Mouse (Mus musculus) neutrophil, adult 83 days (primary cell): ENCODE measurements around the gene 4930449I24Rik. TPM values are rescaled to one million over a fixed set of nuclear protein-coding genes. Genes with fewer than 3 reads are reported as not detected.

ENCODE experiments used
- total RNA-seq, 2 experiments: library from RNA; stranded (reverse); gene quantifications; one replicate each; pipeline ENCODE4 v1.2.4; 2023

Gene 4930449I24Rik
- not detected for total RNA-seq

DNA sequence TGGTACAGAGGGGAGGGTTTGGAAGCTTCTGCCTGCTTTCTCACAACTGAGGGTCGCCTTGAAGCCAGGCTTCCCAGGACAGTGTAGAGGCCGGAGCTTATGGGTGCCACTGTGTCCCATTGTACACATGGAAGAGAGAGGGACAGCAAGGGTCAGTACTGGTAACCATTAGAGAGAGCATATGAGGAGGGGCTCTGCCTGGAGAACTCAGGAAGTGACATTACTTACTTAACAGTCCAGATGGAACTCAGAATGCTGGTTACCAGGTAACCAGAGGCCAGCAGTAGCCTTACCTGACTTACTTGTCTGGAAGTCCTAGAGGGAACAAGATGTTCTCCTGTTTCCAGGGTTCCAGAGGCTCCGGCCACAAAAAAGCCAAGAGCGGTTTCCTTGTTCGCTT lies at the start of gene 4930449I24Rik:
4930449I24Rik (plus strand) TSS at position 301 of the 400 bp plus-strand sequence.

DNA sequence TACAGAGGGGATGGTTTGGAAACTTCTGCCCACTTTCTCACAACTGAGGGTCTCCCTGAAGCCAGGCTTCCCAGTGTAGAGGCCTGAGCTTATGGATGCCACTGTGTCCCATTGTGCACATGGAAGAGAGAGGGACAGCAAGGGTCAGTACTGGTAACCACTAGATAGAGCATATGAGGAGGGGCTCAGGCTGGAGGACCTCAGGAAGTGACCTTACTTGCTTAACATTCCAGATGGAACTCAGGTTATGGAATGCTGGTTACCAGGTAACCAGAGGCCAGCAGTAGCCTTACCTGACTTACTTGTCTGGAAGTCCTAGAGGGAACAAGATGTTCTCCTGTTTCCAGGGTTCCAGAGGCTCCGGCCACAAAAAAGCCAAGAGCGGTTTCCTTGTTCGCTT lies 20.5 kb upstream of the 4930449I24Rik start, which contains the start of gene Gm6408:
Gm6408 (plus strand) TSS at position 301 of the 400 bp plus-strand sequence.

DNA sequence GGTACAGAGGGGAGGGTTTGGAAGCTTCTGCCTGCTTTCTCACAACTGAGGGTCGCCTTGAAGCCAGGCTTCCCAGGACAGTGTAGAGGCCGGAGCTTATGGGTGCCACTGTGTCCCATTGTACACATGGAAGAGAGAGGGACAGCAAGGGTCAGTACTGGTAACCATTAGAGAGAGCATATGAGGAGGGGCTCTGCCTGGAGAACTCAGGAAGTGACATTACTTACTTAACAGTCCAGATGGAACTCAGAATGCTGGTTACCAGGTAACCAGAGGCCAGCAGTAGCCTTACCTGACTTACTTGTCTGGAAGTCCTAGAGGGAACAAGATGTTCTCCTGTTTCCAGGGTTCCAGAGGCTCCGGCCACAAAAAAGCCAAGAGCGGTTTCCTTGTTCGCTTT lies 11.1 kb upstream of the 4930449I24Rik start, which contains the start of gene Gm6370:
Gm6370 (plus strand) TSS at position 301 of the 400 bp plus-strand sequence.

DNA sequence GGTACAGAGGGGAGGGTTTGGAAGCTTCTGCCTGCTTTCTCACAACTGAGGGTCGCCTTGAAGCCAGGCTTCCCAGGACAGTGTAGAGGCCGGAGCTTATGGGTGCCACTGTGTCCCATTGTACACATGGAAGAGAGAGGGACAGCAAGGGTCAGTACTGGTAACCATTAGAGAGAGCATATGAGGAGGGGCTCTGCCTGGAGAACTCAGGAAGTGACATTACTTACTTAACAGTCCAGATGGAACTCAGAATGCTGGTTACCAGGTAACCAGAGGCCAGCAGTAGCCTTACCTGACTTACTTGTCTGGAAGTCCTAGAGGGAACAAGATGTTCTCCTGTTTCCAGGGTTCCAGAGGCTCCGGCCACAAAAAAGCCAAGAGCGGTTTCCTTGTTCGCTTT lies 11.6 kb downstream of the 4930449I24Rik start, which contains the start of gene Gm3402:
Gm3402 (plus strand) TSS at position 301 of the 400 bp plus-strand sequence.

DNA sequence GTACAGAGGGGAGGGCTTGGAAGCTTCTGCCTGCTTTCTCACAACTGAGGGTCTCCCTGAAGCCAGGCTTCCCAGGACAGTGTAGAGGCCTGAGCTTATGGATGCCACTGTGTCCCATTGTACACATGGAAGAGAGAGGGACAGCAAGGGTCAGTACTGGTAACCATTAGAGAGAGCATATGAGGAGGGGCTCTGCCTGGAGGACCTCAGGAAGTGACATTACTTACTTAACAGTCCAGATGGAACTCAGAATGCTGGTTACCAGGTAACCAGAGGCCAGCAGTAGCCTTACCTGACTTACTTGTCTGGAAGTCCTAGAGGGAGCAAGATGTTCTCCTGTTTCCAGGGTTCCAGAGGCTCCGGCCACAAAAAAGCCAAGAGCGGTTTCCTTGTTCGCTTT lies 23.3 kb downstream of the 4930449I24Rik start, which contains the start of gene Gm3404:
Gm3404 (plus strand) TSS at position 301 of the 400 bp plus-strand sequence.

DNA sequence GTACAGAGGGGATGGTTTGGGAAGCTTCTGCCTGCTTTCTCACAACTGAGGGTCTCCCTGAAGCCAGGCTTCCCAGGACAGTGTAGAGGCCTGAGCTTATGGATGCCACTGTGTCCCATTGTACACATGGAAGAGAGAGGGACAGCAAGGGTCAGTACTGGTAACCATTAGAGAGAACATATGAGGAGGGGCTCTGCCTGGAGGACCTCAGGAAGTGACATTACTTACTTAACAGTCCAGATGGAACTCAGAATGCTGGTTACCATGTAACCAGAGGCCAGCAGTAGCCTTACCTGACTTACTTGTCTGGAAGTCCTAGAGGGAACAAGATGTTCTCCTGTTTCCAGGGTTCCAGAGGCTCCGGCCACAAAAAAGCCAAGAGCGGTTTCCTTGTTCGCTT lies 35.1 kb downstream of the 4930449I24Rik start, which contains the start of gene Gm3409:
Gm3409 (plus strand) TSS at position 301 of the 400 bp plus-strand sequence.

Other genes with a start within 250 kb of the 4930449I24Rik start
- not detected for gene Wasf3, start 117.4 kb upstream of the 4930449I24Rik start, total RNA-seq
- not detected for gene Gm6408, start 20.4 kb upstream of the 4930449I24Rik start, total RNA-seq
- gene Gm6370, start 11.0 kb upstream of the 4930449I24Rik start, total RNA-seq: not detected
- not detected for gene Gm3402, start 11.7 kb downstream of the 4930449I24Rik start, total RNA-seq
- not detected for gene Gm3404, start 23.4 kb downstream of the 4930449I24Rik start, total RNA-seq
- gene Gm3409, start 35.2 kb downstream of the 4930449I24Rik start, total RNA-seq: not detected
- not detected for gene Gm3415, start 53.7 kb downstream of the 4930449I24Rik start, total RNA-seq
- gene Gpr12, start 82.8 kb downstream of the 4930449I24Rik start, total RNA-seq: not detected